Mouse (Mus musculus) bone marrow, adult 2 months (tissue): Measurements from ENCODE around the gene 4930430F08Rik. TPM values are rescaled to one million over a fixed set of nuclear protein-coding genes. Genes with fewer than 3 reads are reported as not detected.

Experiments used
- H3K27ac ChIP-seq: fragments of 200-500 bp; 2 replicates; pipeline ENCODE4 v1.5.1; 2012; ENCODE audit warnings: low read depth, mild to moderate bottlenecking, control low read depth, inconsistent platforms, low read length; ENCODE audit not compliant: control insufficient read depth, poor library complexity, insufficient read depth
- H3K4me1 ChIP-seq: fragments of 200-500 bp; 2 replicates; pipeline ENCODE4 v1.6.1; 2011; ENCODE audit warnings: low read length; ENCODE audit not compliant: control insufficient read depth, insufficient read depth
- H3K4me3 ChIP-seq: fragments of 200-500 bp; replicated peaks from 2 replicates; pipeline ENCODE3; 2011; ENCODE audit warnings: mild to moderate bottlenecking, low read depth, low read length, control low read depth; ENCODE audit not compliant: control insufficient read depth
- CTCF ChIP-seq: fragments of 200-500 bp; IDR thresholded peaks from 2 replicates; pipeline ENCODE4 v1.5.1; 2011; ENCODE audit warnings: low read length, control low read depth; ENCODE audit not compliant: control insufficient read depth, insufficient read depth
- POLR2A ChIP-seq: fragments of 200-500 bp; IDR thresholded peaks from 2 replicates; pipeline ENCODE4 v1.6.1; 2011; ENCODE audit warnings: low read depth, mild to moderate bottlenecking, control low read depth, low read length, borderline replicate concordance; ENCODE audit not compliant: control insufficient read depth
- WGBS: fragments of 180-500 bp; shearing (Covaris S2); methylation state at CpG from one replicate; pipeline ENCODE4 v1.1.7; 2018; 5-methylcytosine and 5-hydroxymethylcytosine counted together
- polyA plus RNA-seq: library from polyadenylated mRNA; stranded (reverse); fragments of >200 nt; gene quantifications from 2 replicates; pipeline ENCODE4 v1.2.4, GENCODE M21; 2011; ENCODE audit warnings: low replicate concordance; ENCODE audit not compliant: missing spikeins, insufficient read depth, insufficient read length

The 4930430F08Rik gene
- polyA plus RNA-seq, 1 experiment, result 3.5 TPM

DNA sequence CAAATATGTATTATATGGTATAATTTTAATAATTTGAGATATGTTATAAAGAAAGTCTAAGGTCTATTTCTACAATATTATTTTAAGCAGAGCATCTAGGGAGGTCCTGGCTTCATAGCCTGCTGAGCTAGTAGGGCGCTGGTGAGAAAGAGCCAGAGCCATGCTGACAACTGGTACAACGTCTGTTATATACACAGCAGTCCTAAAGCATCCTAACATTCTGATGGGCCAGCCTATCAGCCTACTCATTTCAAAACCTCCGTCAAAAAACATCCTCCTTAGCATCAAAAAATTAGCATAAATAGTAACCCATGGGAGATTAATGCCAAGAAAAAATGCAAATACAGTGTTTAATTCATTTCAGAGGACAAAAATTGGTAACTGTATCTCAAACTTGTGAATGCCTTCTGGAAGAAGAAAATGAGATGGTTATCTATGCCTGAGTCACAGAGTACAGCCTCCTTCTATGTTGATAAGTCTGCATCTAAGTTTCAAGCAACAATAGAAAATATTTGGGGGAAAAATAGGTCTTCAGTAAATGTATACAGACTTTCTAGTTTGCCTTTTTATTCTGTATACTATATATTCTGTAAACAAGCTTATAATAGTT, 33.6 kb downstream of the 4930430F08Rik start:
- 85% methylated on average over 3 of the region's 3 CpGs for WGBS

DNA sequence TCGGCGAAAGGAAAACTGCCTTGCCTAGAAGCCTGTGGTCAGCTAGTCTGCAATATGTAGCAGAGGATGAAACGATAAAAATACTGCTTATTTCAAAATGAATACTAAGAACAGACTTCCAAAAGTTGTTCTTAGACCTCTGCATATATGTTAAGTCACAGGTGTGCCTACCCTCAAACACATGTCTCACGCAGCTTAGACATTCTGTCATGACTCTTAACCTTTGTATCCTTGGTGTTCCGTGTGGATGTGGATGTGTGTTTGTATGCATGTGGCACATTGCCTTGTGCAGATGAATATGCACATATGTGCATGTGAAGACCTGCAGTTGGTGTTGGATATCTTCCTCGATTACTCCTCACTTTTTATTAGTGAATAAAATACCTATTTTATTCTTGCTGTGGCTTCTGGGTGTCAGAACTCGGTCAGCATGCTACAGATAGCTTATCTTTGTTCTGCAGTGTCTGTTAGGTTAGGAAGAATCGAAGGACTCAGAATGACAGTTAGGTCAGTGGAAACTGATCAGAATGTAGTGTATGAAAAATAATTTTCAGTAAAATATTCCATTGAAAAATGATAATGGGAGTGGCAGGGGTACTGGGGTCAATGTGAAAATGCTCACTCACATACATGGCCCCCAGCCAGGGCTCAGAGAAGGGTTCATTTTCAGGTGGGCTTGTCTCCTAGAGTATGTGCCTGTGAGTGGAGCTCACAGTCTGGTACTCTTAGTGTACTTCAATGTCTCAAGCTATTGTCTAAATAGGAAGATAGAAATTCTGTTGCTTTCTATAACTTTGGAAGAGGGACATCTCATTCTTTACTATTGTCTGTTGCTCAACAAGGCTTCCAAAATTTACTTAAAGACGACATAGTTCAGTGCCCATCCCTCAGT, 65.5 kb downstream of the 4930430F08Rik start:
- WGBS, result 79% methylated on average over 9 of the region's 9 CpGs
- TF ChIP-seq POLR2A (no peak), CTCF (no peak)
- Histone ChIP-seq H3K4me3 (no peak overlapping the region), H3K27ac (no peak overlapping the region), H3K4me1 (no peaks in the 10 kb centered on the region)

More for the DNA sequence above, 33.6 kb downstream of the 4930430F08Rik start:
- TF ChIP-seq POLR2A (no peak), CTCF (no peak)
- no peaks in the 10 kb centered on the region for H3K4me1 ChIP-seq
- no peak overlapping the region for H3K27ac ChIP-seq
- H3K4me3 ChIP-seq, result no peak overlapping the region

DNA sequence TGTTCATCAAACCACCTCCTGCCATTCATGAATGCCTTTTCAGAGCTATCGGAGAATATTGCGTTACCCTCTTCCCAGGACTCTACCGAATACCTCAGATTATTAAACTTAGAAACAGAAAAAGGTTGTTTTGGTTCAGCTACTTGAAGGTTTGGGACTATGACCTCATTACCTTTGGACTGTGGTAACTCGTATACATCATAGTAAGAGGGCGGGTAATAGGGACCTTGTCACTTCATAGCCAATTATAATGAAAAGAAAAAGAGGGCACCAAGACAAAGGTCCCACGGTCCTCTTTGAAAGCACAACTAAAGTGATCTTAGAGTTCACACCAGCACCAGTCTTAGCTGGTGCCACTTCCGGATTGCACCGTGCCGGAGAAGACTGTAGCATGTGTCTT, 67.9 kb downstream of the 4930430F08Rik start:
- H3K27ac ChIP-seq, result no peak overlapping the region
- no peak for TF ChIP-seq CTCF
- no peaks in the 10 kb centered on the region for H3K4me1 ChIP-seq
- no peak overlapping the region for H3K4me3 ChIP-seq
- 92% methylated on average over 9 of the region's 9 CpGs for WGBS

Other genes starting within 250 kb of the 4930430F08Rik start
- not detected in 2 replicates for gene Gm4302, start 249.6 kb downstream of the 4930430F08Rik start, polyA plus RNA-seq
- gene Gm4303, start 244.5 kb downstream of the 4930430F08Rik start, polyA plus RNA-seq, result not detected in 2 replicates
- not detected in 2 replicates for gene Gm4305, start 239.3 kb downstream of the 4930430F08Rik start, polyA plus RNA-seq
- not detected in 2 replicates for gene Gm4307, start 229.1 kb downstream of the 4930430F08Rik start, polyA plus RNA-seq
- not detected in 2 replicates for gene Gm4312, start 207.9 kb downstream of the 4930430F08Rik start, polyA plus RNA-seq
- 0.92 and 1.4 TPM in 2 replicates for gene Tmtc3, start 103.1 kb downstream of the 4930430F08Rik start, polyA plus RNA-seq
- gene Cep290, start 102.9 kb downstream of the 4930430F08Rik start, polyA plus RNA-seq, result 47.0 and 71.3 TPM in 2 replicates
- gene 1700017N19Rik, start 61 bp upstream of the 4930430F08Rik start, polyA plus RNA-seq, result not detected in 2 replicates